Mouse (Mus musculus) Patski (cell line): ENCODE measurements around the gene Epb41l4b. TPM values are rescaled to one million over a fixed set of nuclear protein-coding genes. Genes with fewer than 3 reads are reported as not detected.

Experiments used
- ATAC-seq: fragments of 100-300 bp; one replicate; pipeline ENCODE4 v1.8.0; 2021
- CTCF ChIA-PET: fragments of 350-600 bp; sonication (Branson Sonifier 250); formaldehyde crosslinking; loops from one replicate; lab custom pipeline; 2022; ENCODE audit warnings: inconsistent platforms; lab: Charles Lee
- POLR2A ChIA-PET: fragments of 350-600 bp; sonication (Branson Sonifier 250); formaldehyde crosslinking; loops from one replicate; lab custom pipeline; 2022; ENCODE audit warnings: antibody characterized with exemption, inconsistent platforms; lab: Charles Lee
- DNase-seq: peaks from one replicate; pipeline ENCODE4 v3.0.0-alpha.2; 2011; ENCODE audit warnings: low read depth, low spot score
- H3K27me3 ChIP-seq: fragments of 371-371 bp; one replicate; pipeline ENCODE4 v1.5.1; 2021
- CTCF ChIP-seq: fragments of 100-300 bp; IDR thresholded peaks from one replicate; pipeline ENCODE4 v1.5.1; 2021
- in situ Hi-C: fragments of 300-500 bp; cut with MboI; formaldehyde crosslinking; loops from 3 replicates; pipeline ENCODE4 v1.11.1; 2018; ENCODE audit warnings: low pct_unique_long_range_greater_than_20kb, mixed read lengths
- polyA plus RNA-seq: library from polyadenylated mRNA; unstranded; gene quantifications from one replicate; pipeline ENCODE4 v1.2.3, GENCODE M21; 2021

Gene Epb41l4b
- polyA plus RNA-seq, 1 experiment from 2014 or later, result 0.22 TPM

- H3K27me3 ChIP-seq, result no peaks in the 10 kb centered on the region
- DNase-seq (no peak), ATAC-seq (no peak)
- POLR2A ChIA-PET, result no interaction called here
- CTCF ChIA-PET, result no interaction called here
- in situ Hi-C loops, result no loop called here
- no peak for TF ChIP-seq CTCF
These were observed 28.6 kb upstream of the Epb41l4b start for GRCm38 (mm10) chr4:57171817-57172216.

DNA sequence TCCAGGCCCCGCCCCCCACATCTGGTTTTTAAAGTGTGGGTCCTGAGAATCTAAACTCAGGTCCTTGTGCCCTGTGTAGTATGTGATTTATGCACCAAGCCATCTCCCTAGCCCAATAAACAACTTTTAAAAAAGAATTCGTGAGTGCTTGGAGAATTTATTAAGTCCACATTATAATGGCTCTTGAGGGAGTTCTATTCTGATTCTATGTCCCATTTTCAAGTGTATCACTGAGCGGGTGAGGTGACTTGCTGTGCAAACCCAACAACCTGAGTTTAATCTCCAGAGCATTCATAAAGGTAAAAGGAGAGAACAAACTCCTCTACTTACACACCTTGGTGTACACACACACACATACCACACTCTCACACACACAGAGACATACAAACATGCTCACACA lies 25.4 kb upstream of the Epb41l4b start:
- CTCF ChIA-PET, result no interaction called here
- no peak for ATAC-seq
- POLR2A ChIA-PET, result no interaction called here
- TF ChIP-seq CTCF, result no peak
- no peaks in the 10 kb centered on the region for H3K27me3 ChIP-seq
- in situ Hi-C loops, result no loop called here
- DNase-seq, result no peak

GRCm38 (mm10) chr4:57168277-57168676 lies 25.0 kb upstream of the Epb41l4b start:
- no peak for ATAC-seq

DNA sequence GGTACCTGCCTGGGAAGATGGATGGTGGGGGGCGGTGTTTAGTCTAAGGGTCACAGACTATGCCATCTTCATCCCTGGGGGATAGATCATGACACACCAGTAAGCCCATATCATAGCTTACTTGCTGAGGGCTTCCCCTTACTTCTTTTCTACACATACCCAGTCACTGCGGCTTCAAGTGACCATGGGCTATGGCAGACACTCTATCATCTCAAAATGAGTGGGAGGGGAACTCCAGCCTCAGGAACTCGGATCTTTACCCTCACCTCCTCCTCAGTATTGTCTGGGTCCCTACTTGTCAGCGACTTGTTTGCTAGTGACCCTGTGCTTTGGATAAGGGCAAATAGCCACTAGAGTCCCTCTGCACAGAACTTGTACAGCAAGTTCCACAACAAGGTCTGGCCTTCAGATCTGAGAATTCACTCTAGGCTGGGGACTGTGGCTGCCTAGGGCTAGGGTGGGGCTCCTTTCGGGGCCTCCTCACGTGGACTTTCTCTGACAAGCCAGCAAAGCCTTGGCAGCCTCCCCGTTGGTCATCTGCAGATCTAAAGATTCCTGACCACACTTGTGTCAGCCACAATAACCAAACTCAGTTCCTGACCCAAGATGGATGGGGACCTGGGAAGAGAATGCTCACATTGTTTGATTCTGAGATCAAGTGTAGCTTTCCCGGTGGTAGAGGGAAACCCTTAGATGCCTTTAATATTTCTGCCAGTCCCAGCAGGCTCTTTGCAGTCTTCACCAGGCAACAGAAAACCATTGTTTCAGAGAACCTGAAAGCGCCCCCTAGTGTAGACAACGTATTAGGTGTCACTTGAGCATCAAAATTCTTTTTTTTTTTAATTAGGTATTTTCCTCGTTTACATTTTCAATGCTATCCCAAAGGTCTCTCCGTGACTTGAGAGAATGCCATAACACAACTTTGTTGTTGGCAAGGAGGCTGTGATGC lies 24.0 kb upstream of the Epb41l4b start:
- ChIA-PET POLR2A (no interaction called here), CTCF (no interaction called here)
- in situ Hi-C loops, result no loop called here
- ATAC-seq, result no peak
- TF ChIP-seq CTCF, result peak; percentile 20
- DNase-seq, result no peak
- no peaks in the 10 kb centered on the region for H3K27me3 ChIP-seq

More at GRCm38 (mm10) chr4:57168277-57168676, 25.0 kb upstream of the Epb41l4b start:
- ChIA-PET POLR2A (no interaction called here), CTCF (no interaction called here)
- no peak for DNase-seq
- in situ Hi-C loops, result no loop called here
- TF ChIP-seq CTCF, result no peak
- H3K27me3 ChIP-seq, result no peaks in the 10 kb centered on the region

- in situ Hi-C loops, result no loop called here
- TF ChIP-seq CTCF, result no peak
- ATAC-seq, result no peak
- no peaks in the 10 kb centered on the region for H3K27me3 ChIP-seq
- POLR2A ChIA-PET, result no interaction called here
- CTCF ChIA-PET, result no interaction called here
- no peak for DNase-seq
These were observed 22.4 kb upstream of the Epb41l4b start for GRCm38 (mm10) chr4:57165654-57166053.

- no peaks in the 10 kb centered on the region for H3K27me3 ChIP-seq
- ChIA-PET POLR2A (no interaction called here), CTCF (interaction anchor here (1.1 kb wide), 1 partner anchor 16 kb away, joined by 4 read pairs; no protein-coding TSS in a partner anchor)
- in situ Hi-C loops, result no loop called here
- no peak for ATAC-seq
- TF ChIP-seq CTCF, result no peak
- DNase-seq, result no peak
These were observed 21.5 kb upstream of the Epb41l4b start for GRCm38 (mm10) chr4:57164578-57165210.

GRCm38 (mm10) chr4:57162789-57163722 lies 19.8 kb upstream of the Epb41l4b start:
- DNase-seq, result no peak
- TF ChIP-seq CTCF, result no peak
- no peak for ATAC-seq
- CTCF ChIA-PET, result no interaction called here
- in situ Hi-C loops, result no loop called here
- POLR2A ChIA-PET, result no interaction called here
- no peaks in the 10 kb centered on the region for H3K27me3 ChIP-seq

GRCm38 (mm10) chr4:57160571-57160970 lies 17.3 kb upstream of the Epb41l4b start:
- ChIA-PET CTCF (no interaction called here), POLR2A (interaction anchor here (0.6 kb wide), 1 partner anchor 42 kb away, joined by 3 read pairs; no protein-coding TSS in a partner anchor)
- no peak for DNase-seq
- H3K27me3 ChIP-seq, result no peaks in the 10 kb centered on the region
- TF ChIP-seq CTCF, result no peak
- no peak for ATAC-seq
- in situ Hi-C loops, result no loop called here

GRCm38 (mm10) chr4:57156549-57157169 lies 13.4 kb upstream of the Epb41l4b start:
- TF ChIP-seq CTCF, result no peak
- no peak for DNase-seq
- no peak for ATAC-seq
- no peaks in the 10 kb centered on the region for H3K27me3 ChIP-seq
- CTCF ChIA-PET, result no interaction called here
- in situ Hi-C loops, result no loop called here
- POLR2A ChIA-PET, result no interaction called here

GRCm38 (mm10) chr4:57153838-57154237 lies 10.6 kb upstream of the Epb41l4b start:
- DNase-seq (no peak), ATAC-seq (no peak)

More at GRCm38 (mm10) chr4:57153838-57154237, 10.6 kb upstream of the Epb41l4b start:
- H3K27me3 ChIP-seq, result no peaks in the 10 kb centered on the region
- in situ Hi-C loops, result no loop called here
- ChIA-PET CTCF (no interaction called here), POLR2A (no interaction called here)
- no peak for TF ChIP-seq CTCF
